Mouse (Mus musculus): ENCODE results near the gene Atp6v1a.
A peak's percentile ranks its signal among the peaks of the same experiment; 100 is the strongest.

The Atp6v1a gene

GRCm38 (mm10) chr16:44061341-44061740, 78.2 kb downstream of the Atp6v1a start:
- DNase-seq (ENCODE audit: low spot score in 2 of 2) = no peak

GRCm38 (mm10) chr16:44060604-44061286, 78.8 kb downstream of the Atp6v1a start:
- DNase-seq (ENCODE audit: low spot score in 2 of 2) = no peak

- peak; percentile 37 to 76 for DNase-seq (ENCODE audit: low spot score in 2 of 2)
Measured at GRCm38 (mm10) chr16:44058745-44059144, 80.8 kb downstream of the Atp6v1a start.

GRCm38 (mm10) chr16:44055766-44056165, 83.7 kb downstream of the Atp6v1a start:
- no peak for DNase-seq (ENCODE audit: low spot score in 2 of 2)

- no peak for DNase-seq (ENCODE audit: low spot score in 2 of 2)
Measured at GRCm38 (mm10) chr16:44053265-44053664, 86.2 kb downstream of the Atp6v1a start.

GRCm38 (mm10) chr16:44052390-44052789, 87.1 kb downstream of the Atp6v1a start:
- no peak for DNase-seq (ENCODE audit: low spot score in 2 of 2)

GRCm38 (mm10) chr16:44050139-44050538, 89.4 kb downstream of the Atp6v1a start:
- DNase-seq (ENCODE audit: low spot score in 2 of 2) = no peak

GRCm38 (mm10) chr16:44039112-44039511, 100.4 kb downstream of the Atp6v1a start:
- DNase-seq (ENCODE audit: low spot score in 2 of 2) = no peak
